Mouse (Mus musculus) layer of hippocampus, adult 11-12 months (tissue): ENCODE data around the gene Fbxo41.

ENCODE experiments used
- DNase-seq: peaks from one replicate; pipeline ENCODE4 v3.0.0; 2022; ENCODE audit warnings: low spot score

The Fbxo41 gene

DNA sequence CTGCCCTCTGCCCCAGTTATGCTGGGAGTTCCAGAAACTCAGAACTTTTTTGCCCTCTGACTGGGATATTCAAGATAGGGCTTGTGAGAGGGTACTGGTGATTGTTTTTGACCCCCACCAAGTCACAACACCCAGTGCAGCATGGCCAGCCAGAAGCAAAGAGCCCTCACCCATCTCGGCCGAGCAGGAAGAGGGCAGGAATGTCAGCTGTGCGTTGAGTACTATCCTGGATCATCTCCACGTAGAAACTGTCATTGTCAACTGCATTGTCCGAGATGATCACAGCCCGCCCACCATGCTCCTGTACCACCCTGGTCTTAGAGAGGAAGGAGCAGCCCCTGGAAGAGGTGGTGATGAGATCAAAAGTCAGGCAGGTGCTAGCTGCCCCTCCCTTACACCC, 55.4 kb downstream of the Fbxo41 start:
- no peak for DNase-seq

DNA sequence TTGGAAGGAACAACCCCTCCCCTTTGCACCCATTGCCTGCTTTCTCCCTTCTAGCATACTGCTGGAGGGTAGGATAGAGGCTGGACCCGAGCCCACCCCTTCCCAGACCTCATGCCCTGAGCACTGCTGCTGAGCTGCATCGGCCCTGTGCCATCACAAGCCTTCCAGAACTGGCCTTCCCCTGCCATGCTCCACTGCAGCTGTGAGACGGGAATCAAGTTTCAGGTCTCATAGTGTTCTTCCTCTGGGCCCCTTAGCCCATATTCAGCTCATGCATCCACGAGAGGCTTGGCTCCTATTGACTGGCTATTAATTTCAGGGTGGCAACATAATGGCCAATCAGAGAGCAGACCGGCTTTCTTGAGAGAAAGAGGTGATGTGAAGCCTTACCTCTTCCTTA, 57.5 kb downstream of the Fbxo41 start:
- DNase-seq, result no peak

DNA sequence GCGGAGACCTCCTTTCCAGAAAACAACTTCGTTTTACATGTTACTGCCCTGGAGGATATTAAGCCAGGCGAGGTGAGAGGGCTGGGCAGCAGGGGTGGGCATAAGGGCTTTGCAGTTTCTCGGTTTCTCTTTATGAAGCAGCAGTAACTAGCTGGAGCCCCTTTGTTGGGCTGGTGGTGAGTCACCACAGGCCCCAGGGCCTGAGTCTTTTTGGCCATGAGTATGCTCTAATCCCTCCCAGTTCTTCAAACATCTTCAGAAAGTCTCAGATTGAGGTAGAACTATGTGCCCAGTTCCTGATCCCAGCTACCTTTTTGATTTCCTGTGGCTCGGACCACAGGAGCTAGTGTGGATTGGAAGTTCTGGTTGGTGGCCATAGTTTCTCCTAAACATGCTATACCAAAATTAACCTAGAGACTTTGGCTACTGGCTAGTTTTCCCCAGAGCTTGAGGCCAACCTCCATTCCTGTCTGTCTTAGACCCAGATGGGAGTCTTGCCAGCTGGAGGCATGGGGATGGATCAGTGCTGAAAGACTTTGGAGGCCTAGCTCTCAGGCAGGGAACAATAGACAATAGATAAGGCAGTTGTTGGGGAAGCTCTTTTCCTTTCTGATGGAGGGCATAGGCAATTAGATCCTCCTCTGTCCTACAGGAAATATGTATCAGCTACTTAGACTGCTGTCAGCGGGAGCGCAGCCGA, 58.4 kb downstream of the Fbxo41 start:
- peak; percentile 19 for DNase-seq

DNA sequence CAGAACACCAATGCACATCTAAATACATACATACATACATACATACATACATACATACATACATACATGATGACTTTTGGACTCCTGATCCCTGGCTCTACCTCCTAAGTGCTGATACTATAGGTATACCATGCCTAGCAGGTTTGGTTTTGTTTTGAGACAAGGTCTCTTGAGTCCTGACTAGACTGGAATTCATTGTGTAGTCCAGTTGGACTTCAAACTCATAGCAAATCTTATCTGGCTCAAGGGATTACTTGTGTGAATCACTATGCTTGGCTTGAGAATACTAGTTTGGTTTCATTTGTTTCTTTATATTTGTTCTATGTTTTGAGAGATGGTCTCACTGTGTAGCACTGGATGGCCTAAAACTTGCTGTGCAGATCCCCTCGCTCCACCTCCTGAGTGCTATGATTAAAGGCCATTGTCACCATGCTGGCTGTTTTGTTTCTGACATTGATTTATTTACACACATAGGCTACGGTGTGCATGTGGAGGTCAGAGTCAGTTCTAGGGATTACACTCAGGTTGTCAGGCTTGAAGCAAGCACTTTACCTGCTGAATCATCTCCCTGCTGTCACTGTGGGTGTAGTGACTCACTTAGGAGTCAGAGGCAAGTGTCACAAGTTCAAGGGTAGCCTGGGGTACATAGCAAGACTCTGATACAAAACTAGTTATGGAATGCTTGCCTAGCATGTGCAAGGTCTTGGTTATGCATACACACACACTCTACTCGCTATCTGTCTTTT, 59.1 kb downstream of the Fbxo41 start:
- no peak for DNase-seq

DNA sequence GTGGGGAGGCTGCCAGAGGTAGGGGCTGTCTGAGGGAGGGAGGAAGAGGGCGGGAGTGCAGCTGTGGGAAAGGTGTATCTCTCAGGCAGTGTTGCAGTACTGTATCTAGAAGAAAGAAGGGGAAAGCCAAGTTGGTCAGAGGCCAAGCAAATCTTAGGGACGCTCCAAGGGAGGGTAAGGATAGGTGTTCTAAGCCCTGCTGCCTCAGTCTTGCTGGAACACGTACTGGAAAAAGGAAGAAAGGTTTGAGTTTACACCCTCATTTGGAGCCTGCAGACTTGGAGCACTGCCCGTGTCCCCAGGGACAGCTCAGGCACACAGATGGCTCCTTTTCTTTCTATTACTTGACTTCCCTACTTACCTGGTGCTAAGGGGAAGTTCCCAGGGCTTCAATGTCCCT, 61.7 kb downstream of the Fbxo41 start:
- no peak for DNase-seq

DNA sequence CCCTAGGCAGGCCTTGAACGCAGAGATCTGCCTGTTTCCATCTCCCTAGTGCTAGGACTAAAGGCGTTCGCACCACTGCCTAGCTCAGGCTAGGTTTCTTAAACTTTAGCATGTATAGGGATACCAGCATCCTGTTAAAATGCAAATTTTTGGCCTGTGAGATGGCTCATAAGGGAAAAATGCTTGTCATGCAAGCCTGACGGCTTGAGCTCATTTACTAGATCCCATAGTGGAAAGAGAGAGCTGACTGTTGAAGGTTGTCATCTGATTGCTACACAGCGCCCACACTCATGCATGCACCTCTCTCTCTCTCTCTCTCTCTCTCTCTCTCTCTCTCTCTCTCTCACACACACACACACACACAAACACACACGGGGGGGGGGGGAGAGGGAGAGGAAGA, 66.2 kb downstream of the Fbxo41 start:
- no peak for DNase-seq

DNA sequence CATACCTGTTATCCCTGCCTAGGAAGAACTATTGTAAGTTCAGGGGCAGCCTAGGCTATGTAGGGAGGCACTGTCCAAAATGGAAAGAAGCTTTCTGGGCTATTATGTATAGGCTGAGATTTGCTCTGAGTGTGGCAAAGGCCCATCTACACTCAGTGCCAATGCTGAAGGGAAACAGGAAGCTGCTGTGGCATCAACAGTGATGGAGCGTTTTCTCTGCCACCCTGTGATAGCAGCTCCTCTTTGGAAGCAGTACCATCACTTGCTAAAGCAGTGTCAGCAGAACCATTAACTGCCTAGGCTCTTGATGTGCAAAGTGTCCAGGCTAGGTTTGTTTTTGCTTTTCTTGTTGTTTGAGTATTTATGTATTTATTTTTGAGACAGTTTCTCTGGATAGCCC, 66.6 kb downstream of the Fbxo41 start:
- no peak for DNase-seq

DNA sequence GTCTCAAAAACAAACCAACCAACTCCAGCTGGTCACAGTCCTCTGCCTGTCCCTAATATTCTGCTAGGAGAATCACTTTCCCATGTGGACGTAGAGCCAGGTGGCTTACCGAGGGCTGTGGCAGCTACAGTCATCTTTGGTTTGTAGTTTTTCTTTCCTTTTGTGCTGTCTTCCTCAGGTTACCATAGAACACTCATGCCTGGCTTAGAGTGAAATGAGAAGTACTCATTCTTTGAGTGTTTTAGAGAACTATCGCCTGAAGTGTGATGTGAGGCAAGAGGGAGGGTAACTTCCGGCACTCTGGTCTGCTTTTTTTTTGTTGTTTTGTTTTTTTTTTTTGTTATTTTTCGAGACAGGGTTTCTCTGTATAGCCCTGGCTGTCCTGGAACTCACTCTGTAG, 68.9 kb downstream of the Fbxo41 start:
- no peak for DNase-seq

DNA sequence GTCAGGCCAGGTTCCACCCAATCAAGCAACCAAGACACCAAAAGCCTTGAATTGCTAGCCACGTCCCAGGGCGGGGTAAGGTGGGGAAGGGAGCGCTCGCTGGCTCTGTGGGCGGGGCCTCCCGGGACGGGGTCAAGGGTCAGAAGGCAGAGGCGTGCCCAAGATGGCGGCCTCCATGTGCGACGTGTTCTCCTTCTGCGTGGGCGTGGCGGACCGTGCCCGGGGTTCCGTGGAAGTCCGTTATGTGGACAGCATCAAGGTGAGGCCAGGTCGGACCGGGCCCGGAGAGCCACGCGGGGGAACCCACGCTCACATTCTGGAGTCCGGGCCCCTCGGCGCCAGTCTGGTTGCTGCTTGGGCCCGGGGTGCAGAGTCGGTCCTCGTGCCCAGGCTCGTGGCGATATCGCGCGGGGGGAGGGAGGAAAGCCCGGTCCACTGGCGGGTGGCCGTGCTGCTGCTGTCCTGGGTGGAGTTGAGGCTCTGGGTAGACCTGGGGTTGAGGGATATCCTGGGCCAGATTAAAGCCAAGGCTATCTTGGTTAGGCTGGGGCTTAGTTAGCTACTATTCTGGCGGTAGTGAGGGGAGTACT, 70.9 kb downstream of the Fbxo41 start, which contains the start of gene Smyd5:
Smyd5 (plus strand) TSS at position 148 of the 590 bp plus-strand sequence.
- peak; percentile 86 for DNase-seq

DNA sequence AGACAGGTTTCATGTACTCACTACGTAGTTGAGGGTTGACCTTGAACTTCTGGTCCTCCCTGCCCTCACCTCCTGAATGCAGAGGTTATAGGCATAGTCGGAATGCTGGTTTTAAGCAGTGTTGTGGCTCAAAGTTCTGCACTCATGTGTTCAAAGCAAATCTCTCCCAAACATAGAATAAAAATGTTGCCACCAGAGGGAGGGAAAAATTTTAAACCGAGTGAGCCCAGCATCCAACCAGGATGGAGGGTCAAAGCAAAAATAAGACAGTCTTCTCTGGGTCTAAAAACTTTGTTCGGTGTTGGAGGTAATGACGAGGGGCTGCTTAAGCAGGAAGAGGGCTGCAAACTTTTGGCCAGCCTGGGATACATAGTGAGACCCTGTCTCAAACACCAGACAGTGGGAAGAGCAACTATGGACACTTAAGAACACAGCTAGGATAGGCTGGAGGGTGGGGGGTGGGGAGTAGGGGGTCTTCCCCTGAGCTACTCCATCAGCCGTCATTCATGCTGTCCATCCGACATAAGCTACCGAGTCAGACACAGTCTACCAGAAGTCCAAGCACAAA, 71.4 kb downstream of the Fbxo41 start:
- no peak for DNase-seq

DNA sequence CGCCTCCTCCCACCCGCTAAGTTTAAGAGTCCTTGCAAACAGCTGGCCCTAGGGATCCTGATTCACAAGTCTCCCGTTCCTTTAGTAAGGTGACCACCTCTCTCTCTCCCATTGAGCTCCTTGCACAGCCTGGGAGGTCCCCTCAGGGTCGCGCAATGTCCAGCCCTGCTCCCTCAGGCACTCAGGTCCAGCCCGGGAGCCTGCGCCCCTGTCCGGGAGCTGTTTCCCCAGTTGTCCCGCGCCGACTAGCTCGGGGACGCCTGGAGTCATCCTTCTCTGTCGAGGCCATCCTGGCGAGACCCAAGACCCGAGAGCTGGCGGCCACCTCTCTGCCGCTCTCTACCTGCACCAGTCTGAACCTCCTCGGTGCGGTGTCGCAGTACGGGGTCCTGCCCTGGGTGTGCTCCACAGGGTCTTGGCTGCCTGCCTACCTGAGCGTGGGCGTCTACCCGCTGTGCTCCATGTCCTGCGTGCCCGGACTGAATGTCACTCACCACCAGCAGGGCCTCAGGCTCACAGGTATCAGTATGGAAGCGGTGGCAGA, 78.9 kb downstream of the Fbxo41 start, which contains the start of gene Noto:
Noto (plus strand) TSS at position 51 of the 544 bp plus-strand sequence.
- DNase-seq, result no peak
